Mouse (Mus musculus): ENCODE results near the gene Nr2f6.

Nr2f6 gene

GRCm38 (mm10) chr8:71388267-71388666 lies 6.5 kb upstream of the Nr2f6 start:
- DNase-seq (ENCODE audit: low read depth): no peak

- DNase-seq (ENCODE audit: low read depth): no peak
Observed at GRCm38 (mm10) chr8:71385212-71385835, 3.6 kb upstream of the Nr2f6 start.

GRCm38 (mm10) chr8:71383860-71384259 lies 2.1 kb upstream of the Nr2f6 start:
- DNase-seq (ENCODE audit: low read depth): no peak

- no peak for DNase-seq (ENCODE audit: low read depth)
Observed at GRCm38 (mm10) chr8:71383396-71383795, 1.6 kb upstream of the Nr2f6 start.

- peak; percentile 85 for DNase-seq (ENCODE audit: low read depth)
Observed at GRCm38 (mm10) chr8:71381971-71382961, 506 bp upstream of the Nr2f6 start.

DNA sequence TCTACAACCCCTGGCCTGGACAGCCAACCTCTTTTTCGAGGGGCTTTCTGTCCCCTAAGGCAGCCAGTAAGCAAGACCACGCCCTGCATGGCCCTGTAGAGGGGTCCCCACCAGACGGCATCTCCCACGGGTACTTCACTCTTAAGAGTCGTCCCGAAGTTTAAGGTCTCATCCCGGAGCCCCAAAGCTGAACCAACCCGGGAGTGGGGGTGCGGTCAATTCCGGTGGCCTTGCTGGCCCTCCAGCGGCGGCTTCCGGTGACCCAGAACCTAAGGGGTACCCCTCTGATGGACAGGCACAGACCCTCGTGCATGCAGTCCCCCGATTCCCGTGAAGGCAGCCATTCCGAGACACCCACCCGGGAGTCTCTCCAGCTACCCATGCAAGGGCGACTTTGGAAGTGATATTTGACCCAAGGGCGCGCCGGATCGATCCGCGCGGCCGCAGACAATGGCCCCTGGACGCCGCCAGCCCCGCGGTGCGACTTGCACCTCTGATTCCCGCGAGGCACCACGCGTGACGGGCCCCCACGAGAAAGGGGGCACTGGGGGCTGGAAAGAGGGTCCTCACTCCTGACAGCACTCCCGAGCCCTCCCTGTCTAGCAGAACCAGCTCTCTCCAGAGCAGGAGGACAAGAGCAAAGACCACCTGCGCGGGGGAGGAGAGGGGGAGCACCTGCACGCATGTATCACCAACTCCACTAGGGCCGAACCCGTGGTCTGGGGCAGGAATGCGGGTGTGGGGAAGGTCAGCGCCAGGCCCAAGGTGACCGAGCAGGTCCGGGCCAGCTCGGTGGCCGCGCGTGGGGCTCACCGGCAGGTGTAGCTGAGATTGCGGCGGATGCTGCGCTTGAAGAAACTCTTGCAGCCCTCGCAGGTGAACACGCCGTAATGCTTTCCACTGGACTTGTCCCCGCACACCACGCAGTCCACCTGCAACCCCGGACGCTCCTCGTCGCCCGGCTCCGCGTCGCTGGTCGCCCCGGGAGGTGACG lies 1.3 kb downstream of the Nr2f6 start:
- DNase-seq (ENCODE audit: low read depth): peak; percentile 46

DNA sequence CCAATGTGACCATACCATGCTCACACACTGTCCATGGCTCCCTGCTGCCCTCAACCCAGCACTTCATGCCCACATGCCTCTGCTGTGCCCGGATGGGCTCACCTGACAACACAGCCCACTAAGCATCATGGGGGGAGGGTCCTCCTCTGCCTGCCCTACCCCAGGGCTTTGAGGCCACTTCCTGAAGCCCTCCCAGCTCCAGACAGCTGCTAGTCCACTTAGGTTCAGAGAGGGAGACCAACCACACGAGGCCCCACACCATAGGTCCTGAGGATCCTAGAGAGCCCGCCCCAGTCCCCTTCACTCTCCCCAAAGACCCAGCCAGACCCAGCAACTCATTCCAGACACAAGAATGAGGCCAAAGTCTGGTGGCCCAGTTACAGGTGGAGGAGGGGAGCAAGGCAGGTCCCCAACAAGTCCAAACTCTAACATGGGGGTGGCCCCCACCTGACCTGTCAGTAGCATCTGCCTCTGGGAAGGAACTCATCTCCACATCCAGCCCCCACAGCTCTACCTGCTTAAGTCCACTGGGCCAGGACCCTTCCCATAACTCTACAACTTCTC lies 2.2 kb downstream of the Nr2f6 start:
- no peak for DNase-seq (ENCODE audit: low read depth)

DNA sequence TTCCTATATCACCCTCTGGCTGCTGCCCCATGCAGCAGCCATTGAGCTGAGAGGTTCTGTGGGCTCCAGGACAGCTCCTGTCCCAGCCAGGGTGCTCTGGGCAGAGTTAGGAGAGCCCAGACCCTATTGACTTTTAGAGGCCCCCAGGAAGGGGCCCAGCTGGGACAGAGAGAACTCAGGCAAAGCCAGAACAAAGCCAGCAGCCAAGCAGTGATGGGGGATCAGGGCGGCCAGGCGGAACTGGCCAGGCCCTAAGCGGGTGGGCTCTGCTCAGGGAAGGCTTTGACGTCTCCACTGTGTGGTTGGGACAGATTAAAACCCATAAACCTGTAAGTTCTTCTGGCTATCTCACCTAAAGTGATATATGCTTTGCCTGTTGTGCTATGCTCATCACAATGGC lies 2.8 kb downstream of the Nr2f6 start:
- no peak for DNase-seq (ENCODE audit: low read depth)

- no peak for DNase-seq (ENCODE audit: low read depth)
Observed at GRCm38 (mm10) chr8:71376423-71377030, 5.2 kb downstream of the Nr2f6 start.

GRCm38 (mm10) chr8:71375581-71376422 lies 6.0 kb downstream of the Nr2f6 start:
- DNase-seq (ENCODE audit: low read depth): peak; percentile 76

GRCm38 (mm10) chr8:71374616-71375206 lies 7.0 kb downstream of the Nr2f6 start:
- DNase-seq (ENCODE audit: low read depth): no peak

GRCm38 (mm10) chr8:71373000-71373399 lies 8.8 kb downstream of the Nr2f6 start:
- DNase-seq (ENCODE audit: low read depth): no peak

- DNase-seq (ENCODE audit: low read depth): no peak
Observed at GRCm38 (mm10) chr8:71372427-71372826, 9.3 kb downstream of the Nr2f6 start.

- peak; percentile 99 for DNase-seq (ENCODE audit: low read depth)
Observed at GRCm38 (mm10) chr8:71371236-71371848, 10.4 kb downstream of the Nr2f6 start, which contains the start of gene Ocel1. Ocel1 (plus strand) TSS chr8:71371298.

GRCm38 (mm10) chr8:71370711-71371235 lies 11.0 kb downstream of the Nr2f6 start:
- DNase-seq (ENCODE audit: low read depth): no peak

DNA sequence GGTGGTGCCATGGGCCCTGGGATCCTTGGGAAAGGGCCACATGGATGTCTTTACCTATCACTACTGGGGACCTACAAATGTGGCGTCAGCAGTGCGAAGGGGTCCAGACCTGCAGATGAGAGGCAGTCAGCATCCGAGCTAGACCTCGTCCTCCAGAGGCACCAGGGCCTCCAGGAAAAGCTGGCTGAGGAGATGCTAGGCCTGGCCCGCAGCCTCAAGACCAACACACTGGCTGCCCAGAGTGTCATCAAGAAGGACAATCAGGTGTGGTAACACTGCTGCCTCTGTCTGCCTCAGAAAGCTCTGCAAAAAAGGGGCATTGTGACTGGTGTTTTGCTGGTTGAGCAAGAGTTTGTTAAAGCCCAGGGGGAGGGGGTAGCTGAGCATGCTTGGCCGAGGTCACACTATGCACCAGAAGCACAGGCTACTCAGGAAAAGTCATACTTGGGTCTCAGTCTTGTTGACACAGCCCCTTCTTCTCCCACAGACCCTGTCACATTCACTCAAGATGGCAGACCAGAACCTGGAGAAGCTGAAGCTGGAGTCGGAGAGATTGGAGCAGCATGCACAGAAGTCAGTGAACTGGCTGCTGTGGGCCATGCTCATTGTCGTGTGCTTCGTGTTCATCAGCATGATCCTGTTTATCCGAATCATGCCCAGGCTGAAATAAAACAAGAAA lies 12.6 kb downstream of the Nr2f6 start:
- DNase-seq (ENCODE audit: low read depth): no peak

- DNase-seq (ENCODE audit: low read depth): no peak
Observed at GRCm38 (mm10) chr8:71368366-71368765, 13.4 kb downstream of the Nr2f6 start.

GRCm38 (mm10) chr8:71367529-71368176 lies 14.1 kb downstream of the Nr2f6 start:
- DNase-seq (ENCODE audit: low read depth): no peak

Measured in induced T-regulatory cell, adult 2 months (primary cell).